Mouse (Mus musculus): ENCODE measurements around the gene Ppp2r5c. TPM values are rescaled to one million over a fixed set of nuclear protein-coding genes. Genes with fewer than 3 reads are reported as not detected.

The Ppp2r5c gene
- total RNA-seq, 4 experiments from 2014 or later: 227 to 249 (median 241) TPM

DNA sequence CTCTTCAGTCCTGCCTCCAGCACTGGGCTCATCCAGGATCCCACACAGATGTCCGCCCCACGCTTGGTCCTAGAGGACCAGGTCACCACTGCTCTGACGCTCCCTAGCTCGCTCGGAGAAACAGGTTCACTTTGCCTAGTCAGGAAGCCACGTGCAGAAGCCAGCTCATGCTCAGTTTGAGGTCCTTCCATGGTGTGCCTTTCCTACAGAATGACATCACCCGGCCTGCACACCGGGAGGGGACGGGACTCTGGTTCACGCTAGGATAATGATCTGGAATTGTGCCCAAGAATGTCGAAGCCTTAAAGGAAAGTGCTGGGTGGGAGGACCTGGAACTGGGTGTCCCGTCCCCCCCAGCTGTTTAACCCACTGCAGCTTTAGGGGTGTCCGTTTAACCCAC is 105.2 kb downstream of the Ppp2r5c start:
- no peak for DNase-seq (ENCODE audit: low spot score in 2 of 2)

DNA sequence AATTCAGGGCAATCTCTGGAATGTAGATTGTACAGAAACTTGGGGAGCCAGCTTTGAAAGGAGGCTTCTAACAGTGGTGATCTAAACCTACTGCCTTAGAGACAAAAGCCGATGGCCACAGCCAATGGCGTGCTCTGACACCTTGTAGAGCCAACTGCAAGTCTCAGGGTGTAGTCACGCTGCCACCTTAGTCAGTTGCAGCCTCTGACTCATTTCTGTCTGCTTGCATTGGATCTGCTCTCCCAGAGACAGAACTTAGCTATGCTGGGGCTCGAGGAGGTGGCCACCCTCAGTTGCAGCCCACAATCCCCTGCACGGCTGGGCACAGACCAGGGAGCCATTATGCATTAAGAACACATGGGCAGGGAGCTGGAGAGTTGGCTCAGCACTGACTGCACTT is 106.4 kb downstream of the Ppp2r5c start:
- DNase-seq (ENCODE audit: low spot score in 2 of 2): no peak

DNA sequence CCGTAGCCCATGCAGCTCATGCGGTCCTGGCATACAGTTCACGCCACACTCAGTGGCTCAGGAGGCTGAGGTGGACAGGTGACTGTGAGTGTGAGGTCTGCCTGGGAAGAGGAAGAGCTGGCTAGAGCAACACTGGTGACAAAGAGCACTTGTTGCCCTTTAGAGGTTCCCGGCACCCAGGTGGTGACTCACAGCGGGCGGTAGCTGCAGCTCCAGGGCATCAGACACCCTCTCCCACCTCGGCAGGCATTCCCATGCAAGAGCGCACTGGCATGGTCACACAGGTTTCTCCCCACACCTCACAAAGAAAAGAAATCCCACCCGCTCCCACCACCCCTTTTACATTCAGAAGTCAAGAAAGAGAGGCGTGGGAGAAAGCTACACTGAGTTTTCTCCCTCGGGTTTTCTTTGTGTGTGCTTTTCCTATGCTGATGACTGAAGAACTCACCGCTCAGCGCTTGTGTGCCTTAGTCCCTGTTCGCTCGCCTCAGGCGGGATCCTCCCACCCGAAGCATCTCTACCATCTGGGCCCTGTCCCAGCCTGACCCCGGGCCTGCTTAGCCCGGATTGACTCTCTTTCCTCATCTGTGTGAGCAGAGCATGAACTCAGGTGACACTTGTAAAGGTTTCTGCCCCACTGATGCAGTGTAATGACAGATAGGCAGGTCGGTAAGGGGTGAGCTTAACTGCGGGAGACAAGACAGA is 108.8 kb downstream of the Ppp2r5c start:
- DNase-seq (ENCODE audit: low spot score in 2 of 2): no peak

DNA sequence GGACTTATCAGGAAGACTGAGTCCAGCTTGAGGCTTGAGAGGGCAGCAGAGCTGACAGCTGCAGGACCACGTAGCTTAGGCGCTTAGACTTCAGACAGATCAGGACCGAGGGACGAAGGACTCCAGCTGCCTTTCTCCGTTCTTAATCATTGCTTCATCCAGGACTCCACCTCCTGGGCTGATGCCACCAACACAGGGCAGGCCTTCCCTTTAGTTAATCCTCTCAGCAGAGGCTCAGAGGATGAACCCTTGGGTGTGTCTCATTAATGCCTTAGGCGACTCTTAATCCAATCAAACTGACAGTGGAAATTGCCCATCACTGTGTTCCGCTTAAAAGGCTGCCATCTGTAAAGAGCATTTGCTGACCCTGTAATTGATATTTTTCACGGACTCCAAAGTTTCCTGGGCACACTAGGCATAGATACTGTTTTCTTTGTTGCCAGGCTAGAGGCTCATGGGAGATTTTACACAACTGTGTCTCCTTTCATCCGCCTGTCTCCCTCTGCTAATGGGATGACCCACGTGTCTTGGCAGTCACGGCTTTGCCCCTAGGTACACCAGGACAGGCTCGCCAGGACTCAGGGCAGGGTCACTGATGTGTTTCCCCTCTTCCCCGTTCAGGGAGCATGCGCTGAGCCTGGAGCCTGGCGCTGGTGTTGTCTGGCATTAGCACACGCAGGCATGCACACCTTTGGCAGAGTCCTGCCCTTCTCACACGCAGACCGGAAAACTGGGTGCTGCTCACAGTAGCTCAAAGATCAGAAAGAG is 110.1 kb downstream of the Ppp2r5c start:
- no peak for DNase-seq (ENCODE audit: low spot score in 2 of 2)

DNA sequence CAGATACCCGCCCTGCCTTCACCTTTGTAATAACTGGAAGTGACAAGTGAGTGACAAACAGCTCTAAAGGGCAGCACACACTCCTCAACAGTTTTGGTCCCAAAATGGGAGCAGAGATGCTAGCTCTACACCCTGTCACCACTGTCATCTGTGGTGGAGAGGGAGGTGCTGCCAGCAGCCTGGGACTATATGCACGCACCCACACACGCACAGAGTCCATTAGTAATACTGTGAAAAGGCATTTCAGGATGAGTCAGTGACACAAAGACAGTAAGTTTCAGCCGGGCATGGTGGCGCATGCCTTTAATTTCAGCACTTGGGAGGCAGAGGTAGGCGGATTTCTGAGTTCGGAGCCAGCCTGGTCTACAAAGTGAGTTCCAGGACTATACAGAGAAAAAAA is 111.3 kb downstream of the Ppp2r5c start:
- no peak for DNase-seq (ENCODE audit: low spot score in 2 of 2)

DNA sequence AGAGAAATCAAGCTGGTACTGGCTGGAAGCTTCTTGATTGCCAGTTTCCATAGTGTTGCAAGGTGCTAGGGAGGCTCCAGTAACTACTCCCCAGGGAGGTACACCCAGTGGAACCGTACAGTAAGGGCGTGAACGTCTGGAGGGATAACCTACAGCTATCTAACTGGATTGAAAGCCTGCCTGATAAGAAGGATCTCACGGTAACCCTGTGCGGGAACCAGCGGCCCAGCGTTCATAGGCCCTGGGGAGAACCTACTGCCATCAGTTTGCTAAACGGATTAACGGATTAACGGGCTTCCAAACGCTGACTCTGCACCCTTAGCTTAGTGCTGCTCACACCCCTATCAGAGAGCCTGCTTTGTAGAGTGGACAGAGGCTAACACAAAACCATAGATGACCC is 116.5 kb downstream of the Ppp2r5c start:
- DNase-seq (ENCODE audit: low spot score in 2 of 2): no peak

DNA sequence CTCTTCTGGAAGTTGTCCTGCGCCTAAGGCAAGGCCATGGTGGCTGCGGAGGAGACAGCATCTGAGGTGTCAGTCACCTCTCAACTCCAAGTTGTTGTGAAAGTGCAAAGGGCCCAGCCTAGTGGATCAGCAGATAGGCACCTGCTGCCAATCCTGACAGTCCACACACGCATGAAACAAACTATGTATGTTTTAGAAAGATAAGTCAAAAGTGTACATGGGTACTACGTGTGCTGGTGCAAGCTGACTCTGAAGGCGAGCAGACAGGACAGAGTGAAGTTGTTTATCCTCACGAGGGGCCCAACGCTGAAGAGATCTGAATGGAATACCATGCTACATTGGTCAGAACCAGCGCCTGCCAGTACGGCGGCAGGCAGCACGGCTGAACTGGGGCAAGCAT is 117.9 kb downstream of the Ppp2r5c start:
- DNase-seq (ENCODE audit: low spot score in 2 of 2): no peak

DNA sequence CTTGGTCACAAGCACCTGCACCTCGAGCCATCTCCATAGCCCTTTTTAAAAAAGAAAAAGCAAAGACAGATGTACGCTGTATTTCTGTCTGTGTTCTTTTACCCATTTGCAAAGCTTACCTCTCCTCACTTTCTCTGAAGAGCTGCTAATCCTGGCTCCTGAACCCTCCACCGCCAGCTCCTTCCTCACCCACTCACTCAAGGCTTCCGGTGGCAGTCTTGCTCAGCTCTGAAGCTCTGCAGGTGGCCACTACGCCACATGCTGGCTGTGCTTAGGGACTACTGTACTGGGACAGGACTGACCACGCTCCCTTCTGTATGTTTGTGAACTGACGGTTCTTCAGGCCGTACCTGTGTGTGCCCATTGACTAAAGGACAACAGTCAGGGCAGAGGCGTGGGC is 119.4 kb downstream of the Ppp2r5c start:
- DNase-seq (ENCODE audit: low spot score in 2 of 2): no peak

DNA sequence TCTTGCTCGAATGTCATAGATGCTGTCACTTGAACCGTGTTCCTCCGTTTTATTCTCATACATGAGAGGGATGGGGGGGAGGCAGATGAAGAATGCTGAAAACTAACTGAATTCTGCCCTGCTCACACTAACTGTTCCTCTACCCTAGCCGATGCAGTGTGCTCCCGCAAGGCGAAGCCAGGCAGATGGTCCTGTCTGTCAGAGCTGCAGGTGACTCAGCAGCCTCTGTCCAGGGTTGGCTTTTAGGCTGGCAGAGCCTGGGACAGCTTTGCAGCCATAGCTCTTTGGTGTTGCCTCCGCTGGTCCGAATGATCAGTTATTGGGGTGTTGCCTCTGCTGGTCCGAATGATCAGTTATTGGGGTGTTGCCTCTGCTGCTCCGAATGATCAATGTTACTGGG is 124.1 kb downstream of the Ppp2r5c start:
- no peak for DNase-seq (ENCODE audit: low spot score in 2 of 2)

DNA sequence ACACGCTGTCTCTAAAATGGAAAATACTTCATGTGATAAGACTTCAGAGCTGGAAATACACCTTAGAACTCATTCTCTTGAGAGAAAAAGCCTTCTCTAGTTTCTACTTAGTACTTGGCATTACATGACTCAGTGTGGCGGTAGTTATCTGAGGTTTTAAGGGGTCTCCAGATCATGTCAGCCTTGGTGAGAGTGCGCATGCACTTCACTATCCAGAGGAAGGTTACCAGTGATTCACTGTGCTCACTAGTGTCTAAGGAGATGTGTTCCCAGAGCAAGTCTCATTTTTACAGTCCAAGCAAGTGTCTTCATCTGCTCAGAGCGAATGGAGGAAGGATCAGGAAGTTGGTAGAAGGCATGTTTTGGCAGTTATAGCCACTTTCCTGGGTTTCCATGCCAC is 125.4 kb downstream of the Ppp2r5c start:
- no peak for DNase-seq (ENCODE audit: low spot score in 2 of 2)

DNA sequence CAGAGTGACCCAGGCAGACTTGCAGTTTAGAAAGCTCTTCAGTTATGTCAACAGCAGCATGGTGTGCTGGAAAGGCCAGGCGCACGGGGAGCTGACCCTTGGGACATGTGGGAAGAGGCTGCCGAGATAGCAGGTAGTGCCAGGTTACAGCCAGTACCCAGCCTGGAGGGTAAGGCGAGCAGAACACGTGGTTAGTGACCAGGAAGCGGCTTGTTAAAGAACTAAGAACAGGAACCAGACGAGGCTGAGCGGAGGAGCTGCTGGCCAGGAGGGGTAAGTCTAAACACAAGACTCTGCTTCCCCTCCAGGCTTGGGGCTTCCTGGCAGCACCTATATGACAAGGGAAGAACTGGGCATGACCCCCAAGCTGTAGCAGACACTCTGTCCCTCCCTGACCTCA is 126.7 kb downstream of the Ppp2r5c start:
- no peak for DNase-seq (ENCODE audit: low spot score in 2 of 2)

DNA sequence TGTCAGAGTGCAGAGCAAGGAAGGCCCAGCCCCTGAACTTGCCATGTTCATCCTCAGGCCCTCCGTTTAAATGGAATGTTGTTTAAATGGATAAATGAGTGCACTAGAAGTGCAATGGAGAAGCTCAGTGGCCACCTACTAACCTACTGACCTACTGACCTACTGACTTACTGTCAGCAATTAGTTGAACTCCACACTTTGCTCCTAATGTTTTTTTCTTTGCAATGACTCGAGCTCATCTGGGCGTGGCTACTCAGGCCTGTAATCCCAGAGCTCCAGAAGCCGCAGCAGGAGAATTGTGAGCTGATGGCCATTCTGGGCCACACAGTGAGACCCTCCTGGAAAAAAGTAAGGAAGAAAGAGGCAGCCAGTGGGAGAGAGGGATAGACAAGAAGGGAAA is 129.0 kb downstream of the Ppp2r5c start:
- DNase-seq (ENCODE audit: low spot score in 2 of 2): no peak

DNA sequence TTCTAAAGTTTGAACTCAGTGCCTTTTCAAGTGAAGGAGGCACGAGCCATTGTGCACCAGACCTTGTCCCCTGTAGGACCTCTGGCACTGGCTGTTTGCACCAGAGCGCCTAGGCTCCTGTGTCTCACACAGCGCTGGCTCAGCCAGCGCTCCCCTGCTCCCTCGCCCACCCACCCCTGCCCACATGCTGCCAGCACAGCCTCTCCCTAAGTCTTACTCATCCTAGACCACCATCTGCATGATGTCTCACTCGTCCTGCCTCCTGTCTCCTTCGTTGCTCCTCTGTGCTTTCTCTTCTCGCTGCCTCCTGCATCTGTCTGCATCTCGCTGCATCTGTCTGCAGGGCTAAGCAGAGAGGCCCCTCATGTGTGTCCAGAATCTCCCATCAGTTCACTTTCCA is 131.4 kb downstream of the Ppp2r5c start:
- DNase-seq (ENCODE audit: low spot score in 2 of 2): no peak

DNA sequence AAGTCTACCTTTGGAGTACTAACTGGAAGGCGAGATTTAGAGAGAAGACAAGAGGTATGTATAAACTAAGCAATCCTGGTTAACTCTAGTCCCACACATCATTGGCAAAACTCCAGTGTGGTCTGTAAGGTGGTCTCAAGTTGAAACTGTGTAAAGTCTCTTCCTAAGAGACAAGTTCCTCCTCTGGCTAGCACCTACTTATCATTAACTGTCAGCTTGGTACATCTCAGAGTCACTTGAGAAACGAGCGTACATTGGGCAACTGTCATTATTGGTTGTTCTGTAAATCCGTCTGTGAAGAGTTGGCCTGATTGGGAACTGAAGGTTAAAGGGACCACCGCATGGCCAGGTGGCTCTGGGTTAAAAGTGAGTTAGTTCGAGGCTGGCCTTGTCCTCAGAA is 141.7 kb downstream of the Ppp2r5c start:
- no peak for DNase-seq (ENCODE audit: low spot score in 2 of 2)

DNA sequence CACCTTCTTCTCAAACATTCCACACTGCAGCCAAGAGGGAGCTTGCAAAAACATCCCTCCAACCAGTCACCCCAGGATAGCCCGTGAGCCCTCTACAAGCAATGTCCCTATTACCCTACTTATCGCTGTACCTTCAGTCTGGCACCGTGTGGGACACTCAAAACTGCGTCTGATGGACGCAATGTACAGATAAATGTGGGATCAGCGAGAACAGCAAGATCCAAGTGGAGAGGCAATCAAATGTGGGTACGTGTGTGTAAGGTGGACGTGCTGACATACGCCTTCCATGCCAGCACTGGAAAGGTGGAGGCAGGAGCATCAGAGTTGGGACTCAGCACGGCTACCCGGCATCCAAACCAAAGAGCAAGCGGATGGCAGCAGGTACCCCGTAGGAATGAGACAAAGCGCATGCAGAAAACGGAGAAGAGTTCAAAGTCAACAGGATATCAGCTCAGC is 143.9 kb downstream of the Ppp2r5c start:
- no peak for DNase-seq (ENCODE audit: low spot score in 2 of 2)

DNA sequence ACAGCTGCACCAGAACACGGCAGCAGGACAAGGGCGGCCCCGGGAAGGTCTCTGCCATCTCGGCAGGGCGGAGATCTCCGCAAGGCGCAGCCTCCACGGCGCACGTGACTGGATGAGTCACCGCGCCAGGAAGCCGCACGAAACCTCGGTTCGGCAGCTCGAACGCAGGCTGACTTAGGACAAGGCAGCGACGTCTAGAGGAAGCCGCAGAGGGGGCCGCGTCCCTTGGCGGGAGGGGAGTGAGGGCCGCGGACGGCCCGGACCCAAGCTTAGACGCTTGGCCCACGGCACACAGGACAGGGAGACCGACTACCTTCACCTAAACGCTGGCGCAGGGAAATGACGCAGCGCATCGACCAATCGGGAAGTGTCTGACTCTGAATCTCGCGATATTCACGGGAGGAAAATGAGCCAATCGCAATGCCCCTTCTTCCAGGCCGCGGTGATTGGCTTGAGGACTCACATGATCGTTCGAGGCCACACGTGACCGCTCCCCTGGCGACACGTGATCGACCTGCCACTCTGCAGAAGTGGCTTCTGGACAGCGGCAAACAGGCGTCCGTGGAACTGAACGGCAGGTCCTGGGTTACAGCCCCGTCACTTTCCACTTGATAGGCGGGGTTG is 144.5 kb downstream of the Ppp2r5c start:
- DNase-seq (ENCODE audit: low spot score in 2 of 2): peak; percentile 100

DNA sequence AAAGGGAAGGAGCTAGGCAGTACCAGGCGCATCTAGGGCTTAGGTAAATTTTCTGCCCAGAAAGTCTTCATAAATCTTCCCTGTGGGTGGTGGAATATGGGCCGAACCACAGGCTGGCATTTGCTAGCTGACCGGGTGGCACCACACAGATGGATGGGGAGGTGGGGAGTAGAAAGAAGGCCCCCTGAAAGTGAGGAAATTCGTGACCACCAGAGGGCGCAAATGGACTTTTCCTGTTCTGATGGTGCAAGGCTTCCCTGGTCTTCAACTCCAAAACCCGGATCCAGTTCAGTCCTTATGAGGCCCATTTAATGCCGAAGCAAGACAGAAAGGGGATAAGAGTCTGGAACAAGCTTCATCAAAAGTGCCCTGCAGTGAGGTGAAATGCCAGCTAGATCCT is 151.6 kb downstream of the Ppp2r5c start:
- peak; percentile 51 to 73 for DNase-seq (ENCODE audit: low spot score in 2 of 2)

DNA sequence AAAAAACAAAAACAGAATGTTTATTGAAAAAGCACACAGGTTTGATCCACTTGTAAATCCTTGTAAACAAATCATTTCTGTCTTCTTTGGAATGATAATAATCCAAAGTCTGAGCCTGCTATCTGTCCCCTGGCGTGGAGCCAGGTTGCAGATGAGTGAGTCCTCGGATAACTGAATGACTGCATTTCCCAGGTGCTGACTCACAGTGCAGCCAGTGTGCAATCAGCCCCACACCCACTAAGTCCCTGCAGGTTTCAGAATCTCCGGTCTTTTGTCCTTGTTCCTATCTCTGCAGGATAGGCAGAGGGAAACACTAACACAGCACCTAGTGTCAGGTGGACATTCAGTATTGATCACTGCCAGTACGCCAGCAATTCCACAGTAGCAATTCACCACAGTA is 152.9 kb downstream of the Ppp2r5c start:
- peak in 1 of 2 experiments; percentile 20 for DNase-seq (ENCODE audit: low spot score in 2 of 2)

DNA sequence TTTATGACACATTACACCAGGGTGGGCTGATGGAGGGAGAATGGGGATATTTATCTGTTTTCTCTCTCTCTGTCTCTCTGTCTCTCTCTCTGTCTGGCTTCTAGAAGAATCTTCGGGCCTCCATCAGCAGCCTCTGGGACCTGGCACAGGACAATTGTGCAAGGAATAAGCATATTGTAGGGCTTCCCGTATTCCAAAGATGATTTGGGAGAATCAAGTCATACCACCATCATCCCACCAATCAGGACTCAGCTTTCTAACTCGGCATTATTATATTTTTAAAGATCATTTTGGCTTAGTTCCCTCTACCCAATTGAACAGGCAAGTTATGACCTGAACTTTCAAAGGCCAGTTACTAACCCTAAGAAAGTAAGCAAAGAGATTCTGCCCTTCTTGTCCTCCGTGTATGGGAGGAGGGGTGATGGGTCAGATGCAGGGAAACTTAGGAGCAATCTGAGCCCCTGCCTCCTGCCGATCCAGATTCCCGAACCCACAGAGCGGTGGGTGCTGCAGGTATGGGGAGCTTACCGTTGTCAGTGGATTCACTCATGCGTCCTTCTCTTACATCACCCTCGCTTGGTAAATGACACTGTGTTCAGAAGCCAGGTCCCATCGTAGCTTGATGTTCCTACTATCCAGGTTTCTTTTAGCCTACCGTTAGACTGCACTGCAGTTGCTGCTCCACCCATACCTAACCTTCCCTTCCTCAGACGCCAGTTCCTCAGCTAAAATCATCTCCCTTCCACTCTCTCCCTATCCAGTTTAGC is 153.5 kb downstream of the Ppp2r5c start:
- peak in 1 of 2 experiments; percentile 23 for DNase-seq (ENCODE audit: low spot score in 2 of 2)

DNA sequence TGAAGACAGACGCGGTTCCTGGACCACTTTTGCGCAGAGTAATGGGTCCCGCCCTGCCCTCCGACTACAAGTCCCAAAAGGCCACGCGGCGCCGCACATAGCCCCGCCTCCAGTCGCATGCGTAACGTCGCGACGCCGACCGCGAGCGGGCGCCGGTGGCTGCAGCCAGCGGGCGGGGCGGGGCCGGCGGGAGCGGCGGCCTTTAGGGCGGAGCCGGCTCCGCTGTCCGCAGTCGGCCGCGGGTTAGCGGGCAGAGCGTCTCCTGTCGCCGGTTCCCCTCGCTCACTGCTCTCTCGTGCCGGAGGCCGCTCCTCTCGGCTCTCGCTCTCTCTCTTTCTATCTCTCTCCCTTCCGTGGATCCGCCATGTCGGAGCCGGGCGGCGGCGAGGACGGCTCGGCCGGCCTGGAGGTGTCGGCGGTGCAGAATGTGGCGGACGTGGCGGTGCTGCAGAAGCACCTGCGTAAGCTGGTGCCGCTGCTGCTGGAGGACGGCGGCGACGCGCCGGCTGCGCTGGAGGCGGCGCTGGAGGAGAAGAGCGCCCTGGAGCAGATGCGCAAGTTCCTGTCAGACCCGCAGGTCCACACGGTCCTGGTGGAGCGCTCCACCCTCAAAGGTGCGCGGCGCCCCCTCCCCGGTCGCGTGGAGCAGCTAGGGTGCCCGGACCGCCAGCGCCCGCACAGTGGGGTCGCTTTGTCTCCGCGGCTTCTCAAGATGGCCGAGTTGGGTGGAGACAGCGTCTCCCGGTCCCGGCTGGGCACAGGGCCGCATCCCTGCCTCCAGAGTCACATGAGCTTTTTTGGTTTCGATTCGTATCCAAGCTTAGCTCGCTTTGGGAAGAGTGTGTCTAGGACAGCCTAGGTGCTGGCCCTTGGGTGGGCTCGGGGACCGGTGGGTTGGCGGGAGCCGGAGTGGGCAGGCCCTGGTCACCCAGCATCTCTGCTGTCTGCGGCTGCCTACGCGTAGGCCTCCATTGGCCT is 154.6 kb downstream of the Ppp2r5c start, which contains the start of gene Dync1h1:
Gene Dync1h1 (plus strand): TSS at position 212 of the 978 bp plus-strand sequence.
- DNase-seq (ENCODE audit: low spot score in 2 of 2): peak; percentile 86 to 89

Data from layer of hippocampus, adult 8-10 months (tissue).